Mouse (Mus musculus) granulocyte monocyte progenitor cell, adult 5-6 weeks (primary cell): ENCODE results near the gene Vmn1r84. TPM values are rescaled to one million over a fixed set of nuclear protein-coding genes. Genes with fewer than 3 reads are reported as not detected.

ENCODE experiments used
- ATAC-seq: replicated peaks from 2 replicates; pipeline ENCODE4 v1.8.0; 2016; ENCODE audit warnings: mild to moderate bottlenecking, moderate TSS enrichment, inconsistent platforms; ENCODE audit not compliant: poor library complexity, severe bottlenecking
- total RNA-seq, 2 experiments: library from RNA; stranded (forward) in 1 of 2; stranded (reverse) in 1 of 2; fragments of 200-712, 200-1000 nt in 1 of 2; fragments of >200 nt in 1 of 2; fragmentation: Nextera tagmentation in 1 of 2; gene quantifications; 2 replicates each; pipeline ENCODE4 v1.2.3; 2014 to 2017

Gene Vmn1r84
- total RNA-seq (2014; fragmentation: Nextera tagmentation) (not detected in 2 replicates), total RNA-seq (2017) (not detected in 2 replicates)

DNA sequence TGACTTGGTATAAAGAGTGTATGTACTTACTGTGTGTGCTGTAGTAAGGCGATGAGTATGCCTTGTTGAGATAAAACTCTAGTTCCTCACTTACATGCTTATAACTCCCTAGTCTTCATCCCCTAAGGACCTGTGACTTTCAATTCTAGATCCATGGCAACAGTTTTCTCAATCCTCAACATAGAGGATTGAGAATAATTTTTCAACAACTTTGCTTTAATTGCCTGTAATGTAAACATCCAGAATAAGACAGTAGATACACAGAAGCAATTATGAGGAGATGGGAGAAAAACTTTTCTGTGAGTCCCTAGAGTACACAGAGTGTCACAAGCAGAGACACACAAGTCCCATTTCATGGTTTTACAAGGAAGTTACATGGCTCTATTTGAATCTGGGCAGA lies at the start of gene Vmn1r84:
Gene Vmn1r84 (minus strand): TSS at position 101 of the 400 bp plus-strand sequence.
- ATAC-seq, result no peak

GRCm38 (mm10) chr7:12329381-12329780 lies 39.7 kb downstream of the Vmn1r84 start, which contains the start of gene Vmn1r83:
TSS of gene Vmn1r83 (minus strand) at chr7:12329481.
- ATAC-seq, result no peak

Other genes starting within 250 kb of the Vmn1r84 start
- not detected in 2 replicates for gene Vmn1r78, start 219.0 kb downstream of the Vmn1r84 start, total RNA-seq (2014; fragmentation: Nextera tagmentation)
- gene Vmn1r78, start 219.0 kb downstream of the Vmn1r84 start, total RNA-seq (2017), result not detected in 2 replicates
- gene Vmn1r79, start 198.0 kb downstream of the Vmn1r84 start, total RNA-seq (2014; fragmentation: Nextera tagmentation), result not detected in 2 replicates
- gene Vmn1r79, start 198.0 kb downstream of the Vmn1r84 start, total RNA-seq (2017), result not detected in 2 replicates
- gene Vmn1r80, start 180.0 kb downstream of the Vmn1r84 start, total RNA-seq (2014; fragmentation: Nextera tagmentation), result not detected in 2 replicates
- gene Vmn1r80, start 180.0 kb downstream of the Vmn1r84 start, total RNA-seq (2017), result not detected in 2 replicates
- 0.02 TPM in 1 of 2 replicates, not detected in the other for gene Vmn1r81, start 101.0 kb downstream of the Vmn1r84 start, total RNA-seq (2014; fragmentation: Nextera tagmentation)
- not detected in 2 replicates for gene Vmn1r81, start 101.0 kb downstream of the Vmn1r84 start, total RNA-seq (2017)
- gene Vmn1r82, start 68.8 kb downstream of the Vmn1r84 start, total RNA-seq (2014; fragmentation: Nextera tagmentation), result not detected in 2 replicates
- not detected in 2 replicates for gene Vmn1r82, start 68.8 kb downstream of the Vmn1r84 start, total RNA-seq (2017)
- gene Vmn1r83, start 39.8 kb downstream of the Vmn1r84 start, total RNA-seq (2014; fragmentation: Nextera tagmentation), result not detected in 2 replicates
- not detected in 2 replicates for gene Vmn1r83, start 39.8 kb downstream of the Vmn1r84 start, total RNA-seq (2017)
- gene Zfp551, start 53.5 kb upstream of the Vmn1r84 start, total RNA-seq (2014; fragmentation: Nextera tagmentation), result 1.2 TPM in 1 of 2 replicates, not detected in the other
- 0.93 and 1.7 TPM in 2 replicates for gene Zfp551, start 53.5 kb upstream of the Vmn1r84 start, total RNA-seq (2017)
- gene Zfp606, start 109.0 kb upstream of the Vmn1r84 start, total RNA-seq (2014; fragmentation: Nextera tagmentation), result 5.5 and 17.0 TPM in 2 replicates
- 11.9 and 14.2 TPM in 2 replicates for gene Zfp606, start 109.0 kb upstream of the Vmn1r84 start, total RNA-seq (2017)
- not detected in 2 replicates for gene 2900092C05Rik, start 143.2 kb upstream of the Vmn1r84 start, total RNA-seq (2014; fragmentation: Nextera tagmentation)
- gene 2900092C05Rik, start 143.2 kb upstream of the Vmn1r84 start, total RNA-seq (2017), result not detected in 2 replicates
- not detected in 2 replicates for gene Vmn2r53, start 239.5 kb upstream of the Vmn1r84 start, total RNA-seq (2014; fragmentation: Nextera tagmentation)
- not detected in 2 replicates for gene Vmn2r53, start 239.5 kb upstream of the Vmn1r84 start, total RNA-seq (2017)